Mouse (Mus musculus): ENCODE results near the gene Ctsl.

Gene Ctsl

GRCm38 (mm10) chr13:64370173-64370940, at the start of gene Ctsl:
Gene Ctsl (minus strand): TSS chr13:64370890.
- peak; percentile 97 for DNase-seq

- peak; percentile 57 for DNase-seq
These were observed 46.4 kb upstream of the Ctsl start for GRCm38 (mm10) chr13:64416955-64417601.

GRCm38 (mm10) chr13:64415659-64416058, 45.0 kb upstream of the Ctsl start:
- DNase-seq, result no peak

GRCm38 (mm10) chr13:64412752-64413257, 42.1 kb upstream of the Ctsl start:
- no peak for DNase-seq

GRCm38 (mm10) chr13:64411282-64411681, 40.6 kb upstream of the Ctsl start:
- no peak for DNase-seq

- no peak for DNase-seq
These were observed 39.9 kb upstream of the Ctsl start for GRCm38 (mm10) chr13:64410604-64411003.

GRCm38 (mm10) chr13:64407992-64408391, 37.3 kb upstream of the Ctsl start:
- no peak for DNase-seq

GRCm38 (mm10) chr13:64405550-64405949, 34.9 kb upstream of the Ctsl start:
- no peak for DNase-seq

- no peak for DNase-seq
These were observed 32.8 kb upstream of the Ctsl start for GRCm38 (mm10) chr13:64403519-64403918.

- DNase-seq, result no peak
These were observed 32.3 kb upstream of the Ctsl start for GRCm38 (mm10) chr13:64402951-64403460.

GRCm38 (mm10) chr13:64402504-64402949, 31.8 kb upstream of the Ctsl start:
- DNase-seq, result no peak

GRCm38 (mm10) chr13:64402006-64402405, 31.3 kb upstream of the Ctsl start:
- peak; percentile 26 for DNase-seq

- peak; percentile 85 for DNase-seq
These were observed 30.2 kb upstream of the Ctsl start for GRCm38 (mm10) chr13:64400801-64401361.

- no peak for DNase-seq
These were observed 29.2 kb upstream of the Ctsl start for GRCm38 (mm10) chr13:64399906-64400305.

- no peak for DNase-seq
These were observed 27.4 kb upstream of the Ctsl start for GRCm38 (mm10) chr13:64398065-64398464.

- no peak for DNase-seq
These were observed 26.3 kb upstream of the Ctsl start for GRCm38 (mm10) chr13:64396979-64397378.

GRCm38 (mm10) chr13:64388415-64388814, 17.7 kb upstream of the Ctsl start:
- peak; percentile 26 for DNase-seq

- DNase-seq, result peak; percentile 78
These were observed 15.4 kb upstream of the Ctsl start for GRCm38 (mm10) chr13:64386048-64386447.

- DNase-seq, result no peak
These were observed 14.2 kb upstream of the Ctsl start for GRCm38 (mm10) chr13:64384937-64385336.

- DNase-seq, result peak; percentile 90
These were observed 9.6 kb upstream of the Ctsl start for GRCm38 (mm10) chr13:64380251-64380650.

GRCm38 (mm10) chr13:64378601-64379000, 7.9 kb upstream of the Ctsl start:
- no peak for DNase-seq

GRCm38 (mm10) chr13:64376472-64376871, 5.8 kb upstream of the Ctsl start:
- DNase-seq, result no peak

GRCm38 (mm10) chr13:64375160-64375559, 4.5 kb upstream of the Ctsl start:
- no peak for DNase-seq

- DNase-seq, result no peak
These were observed 3.0 kb upstream of the Ctsl start for GRCm38 (mm10) chr13:64373695-64374094.

Data from kidney, adult 9 months (tissue).